Mouse (Mus musculus): ENCODE results near the gene Emg1. TPM values are rescaled to one million over a fixed set of nuclear protein-coding genes. Genes with fewer than 3 reads are reported as not detected.

Emg1 gene
- polyA plus RNA-seq (2014; fragmentation: Nextera tagmentation; extraction: Ambion mirVana), result 244 and 253 TPM in 2 replicates

DNA sequence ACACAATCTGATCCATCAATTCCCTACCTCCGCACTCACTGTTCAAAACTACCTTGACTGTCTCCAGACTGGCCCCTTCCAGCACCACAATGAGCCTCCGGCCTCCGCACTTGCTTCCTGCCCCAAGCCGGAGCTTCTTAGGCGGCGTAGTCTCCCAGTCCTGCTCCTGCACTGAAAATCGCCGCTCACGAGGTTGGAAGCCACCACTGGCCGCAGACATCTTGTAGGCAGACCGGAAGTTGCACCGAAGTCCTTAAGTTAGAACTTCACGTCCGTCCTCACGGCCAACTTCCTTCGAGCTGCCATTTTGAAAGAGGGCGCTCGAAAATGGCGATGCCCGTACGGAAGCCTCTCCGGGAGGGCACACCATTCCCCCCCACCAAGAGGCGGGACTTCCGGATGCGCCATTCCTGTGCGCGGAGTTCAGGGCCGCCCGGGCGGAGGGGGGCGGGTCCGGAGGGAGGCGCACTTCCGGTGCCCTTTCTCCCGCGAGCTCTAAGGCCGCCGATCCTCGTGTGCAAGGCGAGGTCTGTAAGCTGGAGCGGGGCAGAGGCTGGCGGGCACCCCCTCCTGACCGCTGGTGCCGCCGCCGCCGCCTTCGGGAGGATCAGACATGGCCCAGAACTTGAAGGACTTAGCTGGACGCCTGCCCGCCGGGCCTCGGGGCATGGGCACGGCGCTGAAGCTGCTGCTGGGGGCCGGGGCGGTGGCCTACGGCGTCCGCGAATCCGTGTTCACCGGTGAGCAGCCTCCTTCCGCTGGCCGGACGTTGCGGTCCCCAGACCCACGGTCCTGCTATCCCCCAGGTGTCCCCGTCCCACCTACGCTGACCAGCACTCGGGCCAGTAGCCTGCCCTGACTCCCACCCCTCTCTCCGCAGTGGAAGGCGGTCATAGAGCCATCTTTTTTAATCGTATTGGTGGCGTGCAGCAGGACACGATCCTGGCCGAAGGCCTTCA, at the start of gene Emg1, which contains the start of gene Phb2:
Gene Emg1 (minus strand): TSS at position 355 of the 959 bp plus-strand sequence.
Gene Phb2 (plus strand): TSS at position 513 of the 959 bp plus-strand sequence.
- ATAC-seq (ENCODE audit: insufficient number of reproducible peaks, low FRiP score, low TSS enrichment, low read depth) (peak; percentile 95), DNase-seq (ENCODE audit: low spot score) (peak; percentile 99)
- WGBS, result under 1% methylated on average over 76 of the region's 76 CpGs
- peak within 1 kb of the TSS; percentile 84 for H3K9ac ChIP-seq (ENCODE audit: low read length)
- H3K4me2 ChIP-seq (ENCODE audit: low read depth, severe bottlenecking), result peak within 1 kb of the TSS; percentile 91
- peaks cover 17% of the 10 kb centered on the region for H3K4me1 ChIP-seq (ENCODE audit: control insufficient read depth, insufficient read depth, low read length)
- peaks cover 22% of the 10 kb centered on the region for H3K36me3 ChIP-seq (ENCODE audit: control insufficient read depth, insufficient read depth, low read length)
- H3K27me3 ChIP-seq (ENCODE audit: control insufficient read depth, insufficient read depth, low read length), result no peaks in the 10 kb centered on the region
- H3K9me3 ChIP-seq (ENCODE audit: control insufficient read depth, low read length), result no peaks in the 10 kb centered on the region
- H3K27ac ChIP-seq (replicated peaks; ENCODE audit: low read depth, low read length), result peak within 1 kb of the TSS; percentile 73
- peak within 1 kb of the TSS; percentile 98 for H3K4me3 ChIP-seq (ENCODE audit: low read depth, low read length)

GRCm38 (mm10) chr6:124759259-124759658, 47.3 kb upstream of the Emg1 start:
- Histone ChIP-seq H3K9me3 (ENCODE audit: control insufficient read depth, low read length) (no peaks in the 10 kb centered on the region), H3K4me1 (ENCODE audit: control insufficient read depth, insufficient read depth, low read length) (peaks cover 31% of the 10 kb centered on the region), H3K36me3 (ENCODE audit: control insufficient read depth, insufficient read depth, low read length) (no peaks in the 10 kb centered on the region), H3K4me3 (ENCODE audit: low read depth, low read length) (no peak overlapping the region), H3K9ac (ENCODE audit: low read length) (no peak overlapping the region), H3K27ac (replicated peaks; ENCODE audit: low read depth, low read length) (peak overlapping the region; percentile 24; the same call in 1 of the 2 replicates), H3K27me3 (ENCODE audit: control insufficient read depth, insufficient read depth, low read length) (no peaks in the 10 kb centered on the region), H3K4me2 (ENCODE audit: low read depth, severe bottlenecking) (no peak overlapping the region)
- DNase-seq (ENCODE audit: low spot score) (peak; percentile 89), ATAC-seq (ENCODE audit: insufficient number of reproducible peaks, low FRiP score, low TSS enrichment, low read depth) (no peak)
- 2% methylated on average over 5 of the region's 5 CpGs for WGBS

- H3K9me3 ChIP-seq (ENCODE audit: control insufficient read depth, low read length), result no peaks in the 10 kb centered on the region
- WGBS, result 52% methylated on average over 2 of the region's 2 CpGs
- no peak for ATAC-seq (ENCODE audit: insufficient number of reproducible peaks, low FRiP score, low TSS enrichment, low read depth)
Observed at GRCm38 (mm10) chr6:124758849-124759232, 46.9 kb upstream of the Emg1 start.

DNA sequence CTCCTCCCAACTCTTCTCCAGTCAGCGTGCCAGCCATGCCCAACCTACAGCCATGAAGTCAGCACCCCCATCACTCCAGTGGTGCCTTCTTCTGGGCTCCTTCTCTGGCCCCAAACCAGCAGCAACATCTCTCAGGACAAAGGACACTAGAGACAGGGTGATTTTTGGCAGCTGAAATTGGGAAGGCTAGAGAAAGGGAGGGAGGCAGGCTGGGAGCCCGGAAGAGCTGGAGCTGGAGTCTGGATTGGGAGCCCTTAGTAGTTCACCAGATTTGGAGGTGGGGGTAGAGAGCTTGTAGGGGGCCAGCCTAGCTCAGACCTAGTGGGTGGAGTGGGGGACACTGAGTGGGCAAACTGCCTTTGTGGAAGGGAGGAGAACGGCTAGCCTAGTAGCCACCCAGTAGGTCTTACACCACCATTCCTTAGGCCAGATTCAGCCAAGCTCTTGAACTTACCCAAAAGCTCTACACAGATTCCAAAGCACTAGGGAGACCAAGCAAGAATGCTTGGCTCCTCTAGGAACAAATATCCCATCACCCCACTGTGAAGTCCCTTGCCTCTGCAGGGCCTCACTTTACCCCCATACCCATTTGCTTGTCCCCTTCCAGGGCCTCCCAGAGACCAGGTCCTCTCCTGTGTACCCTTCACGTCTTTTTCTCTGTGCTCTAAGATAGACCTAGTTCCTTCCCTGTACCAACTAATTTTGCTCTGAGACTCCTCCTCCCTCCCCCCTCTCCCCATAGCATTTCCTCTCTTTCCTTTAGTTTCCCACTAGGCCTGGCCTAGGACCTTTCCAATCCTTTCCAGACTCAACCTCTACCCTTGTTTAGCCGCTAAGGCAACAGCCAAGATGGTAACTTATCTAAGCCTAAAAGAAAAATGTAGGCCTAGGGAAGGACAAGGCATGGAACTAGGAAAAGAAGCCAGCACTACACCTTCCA, 46.2 kb upstream of the Emg1 start:
- peak overlapping the region; percentile 95 for H3K9ac ChIP-seq (ENCODE audit: low read length)
- DNase-seq (ENCODE audit: low spot score) (peak; percentile 51), ATAC-seq (ENCODE audit: insufficient number of reproducible peaks, low FRiP score, low TSS enrichment, low read depth) (no peak)
- WGBS, result 44% methylated on average over 5 of the region's 5 CpGs
- peaks cover 32% of the 10 kb centered on the region for H3K4me1 ChIP-seq (ENCODE audit: control insufficient read depth, insufficient read depth, low read length)
- peak overlapping the region; percentile 80 for H3K4me2 ChIP-seq (ENCODE audit: low read depth, severe bottlenecking)
- no peaks in the 10 kb centered on the region for H3K36me3 ChIP-seq (ENCODE audit: control insufficient read depth, insufficient read depth, low read length)
- no peaks in the 10 kb centered on the region for H3K9me3 ChIP-seq (ENCODE audit: control insufficient read depth, low read length)
- peak overlapping the region; percentile 74 for H3K4me3 ChIP-seq (ENCODE audit: low read depth, low read length)
- peak overlapping the region; percentile 36; the same call in 1 of the 2 replicates for H3K27ac ChIP-seq (replicated peaks; ENCODE audit: low read depth, low read length)
- H3K27me3 ChIP-seq (ENCODE audit: control insufficient read depth, insufficient read depth, low read length), result no peaks in the 10 kb centered on the region

More at GRCm38 (mm10) chr6:124758849-124759232, 46.9 kb upstream of the Emg1 start:
- Histone ChIP-seq H3K4me3 (ENCODE audit: low read depth, low read length) (no peak overlapping the region), H3K4me2 (ENCODE audit: low read depth, severe bottlenecking) (no peak overlapping the region), H3K27me3 (ENCODE audit: control insufficient read depth, insufficient read depth, low read length) (no peaks in the 10 kb centered on the region), H3K4me1 (ENCODE audit: control insufficient read depth, insufficient read depth, low read length) (peaks cover 32% of the 10 kb centered on the region), H3K27ac (replicated peaks; ENCODE audit: low read depth, low read length) (peak overlapping the region; percentile 24; the same call in 1 of the 2 replicates), H3K36me3 (ENCODE audit: control insufficient read depth, insufficient read depth, low read length) (no peaks in the 10 kb centered on the region), H3K9ac (ENCODE audit: low read length) (no peak overlapping the region)
- DNase-seq (ENCODE audit: low spot score), result no peak

DNA sequence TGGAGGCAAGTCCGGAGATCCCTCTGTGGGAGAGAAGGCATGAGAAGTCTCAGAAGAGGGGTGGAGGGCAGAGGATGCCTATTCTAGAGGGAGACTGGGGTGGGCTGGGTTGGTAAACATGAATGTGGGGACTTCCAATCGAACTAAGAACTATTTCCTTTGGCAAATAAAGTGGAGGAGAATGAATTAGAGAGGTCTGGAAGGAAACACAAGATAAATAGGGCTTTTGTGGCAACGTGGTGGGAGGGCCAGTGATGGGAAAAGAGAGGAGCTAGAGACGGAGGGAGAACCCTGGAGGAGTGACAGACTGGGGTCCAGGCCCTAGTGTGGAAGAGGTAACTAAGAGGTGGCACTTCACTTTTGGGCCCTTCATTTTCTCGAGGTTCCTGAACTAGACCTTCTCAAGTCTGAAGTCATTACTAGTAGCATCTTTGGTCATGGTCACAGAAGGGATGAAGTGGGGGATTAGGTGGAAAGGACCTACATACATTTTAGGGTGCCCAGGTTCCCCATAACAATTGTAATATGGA, 45.4 kb upstream of the Emg1 start:
- H3K9ac ChIP-seq (ENCODE audit: low read length), result peak overlapping the region; percentile 95
- peaks cover 32% of the 10 kb centered on the region for H3K4me1 ChIP-seq (ENCODE audit: control insufficient read depth, insufficient read depth, low read length)
- H3K4me3 ChIP-seq (ENCODE audit: low read depth, low read length), result peak overlapping the region; percentile 74
- ATAC-seq (ENCODE audit: insufficient number of reproducible peaks, low FRiP score, low TSS enrichment, low read depth), result no peak
- no peak for DNase-seq (ENCODE audit: low spot score)
- H3K36me3 ChIP-seq (ENCODE audit: control insufficient read depth, insufficient read depth, low read length), result no peaks in the 10 kb centered on the region
- no peaks in the 10 kb centered on the region for H3K27me3 ChIP-seq (ENCODE audit: control insufficient read depth, insufficient read depth, low read length)
- H3K27ac ChIP-seq (replicated peaks; ENCODE audit: low read depth, low read length), result peak overlapping the region; percentile 98
- H3K4me2 ChIP-seq (ENCODE audit: low read depth, severe bottlenecking), result peak overlapping the region; percentile 80
- H3K9me3 ChIP-seq (ENCODE audit: control insufficient read depth, low read length), result no peaks in the 10 kb centered on the region
- 11% methylated on average over 5 of the region's 5 CpGs for WGBS

DNA sequence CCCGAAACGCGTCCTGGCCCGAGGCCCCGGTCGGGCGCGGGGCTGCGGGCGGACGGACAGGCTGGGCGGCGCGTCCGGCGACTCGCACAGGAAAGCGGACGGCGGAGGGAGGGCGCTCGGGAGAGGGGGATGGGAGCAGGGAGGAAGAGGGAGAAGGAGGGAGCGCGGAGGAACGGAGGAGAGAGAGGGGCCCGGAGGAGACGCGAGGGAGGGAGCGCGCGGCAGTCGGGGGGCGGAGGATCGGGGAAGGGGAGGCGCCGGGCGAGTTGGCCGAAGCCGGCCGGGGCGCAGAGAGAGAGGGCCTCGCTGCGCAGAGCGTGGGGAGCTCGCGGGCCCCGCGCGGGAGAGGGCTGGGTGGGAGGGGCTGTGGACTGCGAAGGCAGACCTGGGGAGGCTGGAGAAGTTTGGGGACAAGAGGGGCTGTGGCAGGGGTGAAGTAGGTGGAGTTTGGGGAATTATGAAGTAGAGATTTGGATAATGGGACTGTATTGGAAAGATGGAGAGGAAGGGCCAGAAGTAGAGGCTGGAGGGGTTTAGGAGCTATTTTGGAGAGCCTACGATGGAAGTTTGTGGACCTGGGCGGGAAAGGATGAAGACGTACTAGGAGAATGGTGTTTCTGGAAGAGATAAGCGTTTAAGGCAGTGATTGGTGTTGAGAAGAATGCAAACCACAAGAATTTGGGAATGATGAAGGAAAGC, 44.8 kb upstream of the Emg1 start:
- peak; percentile 91 for DNase-seq (ENCODE audit: low spot score)
- peak overlapping the region; percentile 98 for H3K27ac ChIP-seq (replicated peaks; ENCODE audit: low read depth, low read length)
- H3K36me3 ChIP-seq (ENCODE audit: control insufficient read depth, insufficient read depth, low read length), result no peaks in the 10 kb centered on the region
- no peaks in the 10 kb centered on the region for H3K27me3 ChIP-seq (ENCODE audit: control insufficient read depth, insufficient read depth, low read length)
- H3K4me3 ChIP-seq (ENCODE audit: low read depth, low read length), result peak overlapping the region; percentile 74
- ATAC-seq (ENCODE audit: insufficient number of reproducible peaks, low FRiP score, low TSS enrichment, low read depth), result peak; percentile 76
- peaks cover 32% of the 10 kb centered on the region for H3K4me1 ChIP-seq (ENCODE audit: control insufficient read depth, insufficient read depth, low read length)
- H3K9ac ChIP-seq (ENCODE audit: low read length), result peak overlapping the region; percentile 95
- H3K4me2 ChIP-seq (ENCODE audit: low read depth, severe bottlenecking), result peak overlapping the region; percentile 80
- under 1% methylated on average over 52 of the region's 54 CpGs for WGBS
- no peaks in the 10 kb centered on the region for H3K9me3 ChIP-seq (ENCODE audit: control insufficient read depth, low read length)

GRCm38 (mm10) chr6:124755831-124756595, 44.0 kb upstream of the Emg1 start, which contains the start of the genes Gm45234 and Atn1:
Gm45234 (minus strand) TSS chr6:124756021.
Atn1 (minus strand) TSS chr6:124756524.
- Histone ChIP-seq H3K4me2 (ENCODE audit: low read depth, severe bottlenecking) (peak within 1 kb of the TSS; percentile 80), H3K27me3 (ENCODE audit: control insufficient read depth, insufficient read depth, low read length) (no peaks in the 10 kb centered on the region), H3K36me3 (ENCODE audit: control insufficient read depth, insufficient read depth, low read length) (no peaks in the 10 kb centered on the region), H3K4me1 (ENCODE audit: control insufficient read depth, insufficient read depth, low read length) (peaks cover 32% of the 10 kb centered on the region), H3K4me3 (ENCODE audit: low read depth, low read length) (peak within 1 kb of the TSS; percentile 74), H3K9ac (ENCODE audit: low read length) (peak within 1 kb of the TSS; percentile 95), H3K27ac (replicated peaks; ENCODE audit: low read depth, low read length) (peak within 1 kb of the TSS; percentile 98), H3K9me3 (ENCODE audit: control insufficient read depth, low read length) (no peaks in the 10 kb centered on the region)
- DNase-seq (ENCODE audit: low spot score), result peak; percentile 80
- peak; percentile 61 for ATAC-seq (ENCODE audit: insufficient number of reproducible peaks, low FRiP score, low TSS enrichment, low read depth)
- WGBS, result under 1% methylated on average over 60 of the region's 100 CpGs
